Mouse (Mus musculus): Measurements from ENCODE around the gene Zfp788. TPM values are rescaled to one million over a fixed set of nuclear protein-coding genes. Genes with fewer than 3 reads are reported as not detected.

Zfp788 gene
- polyA plus RNA-seq (2017; shearing (Covaris generic)) = 9.2 TPM

GRCm38 (mm10) chr7:41632409-41633220, at the start of gene Zfp788:
Zfp788 (plus strand) TSS chr7:41633203.

GRCm38 (mm10) chr7:41599034-41599813, 33.8 kb upstream of the Zfp788 start, which contains the start of gene 2610021A01Rik:
2610021A01Rik (plus strand) TSS chr7:41599230.

Other genes starting within 250 kb of the Zfp788 start
- gene AI987944, start 239.8 kb upstream of the Zfp788 start, polyA plus RNA-seq (2017; shearing (Covaris generic)) = 45.4 TPM
- gene Vmn2r57, start 184.5 kb upstream of the Zfp788 start, polyA plus RNA-seq (2017; shearing (Covaris generic)) = not detected
- gene Gm20449, start 133.8 kb upstream of the Zfp788 start, polyA plus RNA-seq (2017; shearing (Covaris generic)) = 0.18 TPM
- 15.2 TPM for gene AW146154, start 133.3 kb upstream of the Zfp788 start, polyA plus RNA-seq (2017; shearing (Covaris generic))
- 0.29 TPM for gene Gm6871, start 59.5 kb upstream of the Zfp788 start, polyA plus RNA-seq (2017; shearing (Covaris generic))
- gene 2610021A01Rik, start 34.0 kb upstream of the Zfp788 start, polyA plus RNA-seq (2017; shearing (Covaris generic)) = 29.3 TPM
- gene Vmn2r58, start 239.5 kb downstream of the Zfp788 start, polyA plus RNA-seq (2017; shearing (Covaris generic)) = not detected